Mouse (Mus musculus): Measurements from ENCODE around the gene Pdcd7. TPM values are rescaled to one million over a fixed set of nuclear protein-coding genes. Genes with fewer than 3 reads are reported as not detected.
A peak's percentile ranks its signal among the peaks of the same experiment; 100 is the strongest.

The Pdcd7 gene
- polyA plus RNA-seq, 1 experiment, result 31.1 TPM

GRCm38 (mm10) chr9:65360641-65361448 is 14.9 kb downstream of the Pdcd7 start, which contains the start of gene Ubap1l:
Gene Ubap1l, plus strand, starts transcription at chr9:65361041.
- Histone ChIP-seq H3K27ac (ENCODE audit: insufficient read depth, low read length) (no peak within 1 kb of the TSS), H3K4me3 (ENCODE audit: low read depth, low read length) (no peak within 1 kb of the TSS), H3K4me1 (ENCODE audit: control insufficient read depth, insufficient read depth, low read length) (no peaks in the 10 kb centered on the region), H3K9me3 (replicated peaks; ENCODE audit: control insufficient read depth, insufficient read depth, low read length, poor library complexity, severe bottlenecking) (no peaks in the 10 kb centered on the region), H3K9ac (ENCODE audit: low read depth, poor library complexity, severe bottlenecking) (no peak within 1 kb of the TSS), H3K36me3 (ENCODE audit: control insufficient read depth, insufficient read depth, low read length, poor library complexity, severe bottlenecking) (peaks cover 39% of the 10 kb centered on the region), H3K27me3 (ENCODE audit: control insufficient read depth, insufficient read depth, low read length, poor library complexity, severe bottlenecking) (no peaks in the 10 kb centered on the region)
- TF ChIP-seq POLR2A (IDR thresholded peaks at IDR 0.05; ENCODE audit: insufficient read depth, low read length) (no peak), EP300 (IDR thresholded peaks at IDR 0.05; ENCODE audit: insufficient read depth, low read depth, low read length) (no peak), CTCF (IDR thresholded peaks at IDR 0.05; ENCODE audit: low read depth, low read length) (no peak)

- no peaks in the 10 kb centered on the region for H3K27me3 ChIP-seq (ENCODE audit: control insufficient read depth, insufficient read depth, low read length, poor library complexity, severe bottlenecking)
- no peaks in the 10 kb centered on the region for H3K9me3 ChIP-seq (replicated peaks; ENCODE audit: control insufficient read depth, insufficient read depth, low read length, poor library complexity, severe bottlenecking)
- no peak overlapping the region for H3K27ac ChIP-seq (ENCODE audit: insufficient read depth, low read length)
- H3K4me3 ChIP-seq (ENCODE audit: low read depth, low read length), result no peak overlapping the region
- H3K36me3 ChIP-seq (ENCODE audit: control insufficient read depth, insufficient read depth, low read length, poor library complexity, severe bottlenecking), result peaks cover 21% of the 10 kb centered on the region
- no peaks in the 10 kb centered on the region for H3K4me1 ChIP-seq (ENCODE audit: control insufficient read depth, insufficient read depth, low read length)
- TF ChIP-seq POLR2A (IDR thresholded peaks at IDR 0.05; ENCODE audit: insufficient read depth, low read length) (no peak), CTCF (IDR thresholded peaks at IDR 0.05; ENCODE audit: low read depth, low read length) (no peak), EP300 (IDR thresholded peaks at IDR 0.05; ENCODE audit: insufficient read depth, low read depth, low read length) (no peak)
- H3K9ac ChIP-seq (ENCODE audit: low read depth, poor library complexity, severe bottlenecking), result no peak overlapping the region
Observed at GRCm38 (mm10) chr9:65363684-65364083, 17.8 kb downstream of the Pdcd7 start.

GRCm38 (mm10) chr9:65365721-65366120 is 19.8 kb downstream of the Pdcd7 start:
- H3K9ac ChIP-seq (ENCODE audit: low read depth, poor library complexity, severe bottlenecking), result no peak overlapping the region
- H3K4me3 ChIP-seq (ENCODE audit: low read depth, low read length), result no peak overlapping the region
- H3K4me1 ChIP-seq (ENCODE audit: control insufficient read depth, insufficient read depth, low read length), result no peaks in the 10 kb centered on the region
- no peaks in the 10 kb centered on the region for H3K9me3 ChIP-seq (replicated peaks; ENCODE audit: control insufficient read depth, insufficient read depth, low read length, poor library complexity, severe bottlenecking)
- H3K27ac ChIP-seq (ENCODE audit: insufficient read depth, low read length), result no peak overlapping the region
- no peaks in the 10 kb centered on the region for H3K27me3 ChIP-seq (ENCODE audit: control insufficient read depth, insufficient read depth, low read length, poor library complexity, severe bottlenecking)
- peaks cover 13% of the 10 kb centered on the region for H3K36me3 ChIP-seq (ENCODE audit: control insufficient read depth, insufficient read depth, low read length, poor library complexity, severe bottlenecking)
- TF ChIP-seq POLR2A (IDR thresholded peaks at IDR 0.05; ENCODE audit: insufficient read depth, low read length) (no peak), CTCF (IDR thresholded peaks at IDR 0.05; ENCODE audit: low read depth, low read length) (no peak), EP300 (IDR thresholded peaks at IDR 0.05; ENCODE audit: insufficient read depth, low read depth, low read length) (no peak)

GRCm38 (mm10) chr9:65371756-65372155 is 25.9 kb downstream of the Pdcd7 start:
- TF ChIP-seq CTCF (IDR thresholded peaks at IDR 0.05; ENCODE audit: low read depth, low read length) (no peak), POLR2A (IDR thresholded peaks at IDR 0.05; ENCODE audit: insufficient read depth, low read length) (no peak), EP300 (IDR thresholded peaks at IDR 0.05; ENCODE audit: insufficient read depth, low read depth, low read length) (no peak)
- Histone ChIP-seq H3K9me3 (replicated peaks; ENCODE audit: control insufficient read depth, insufficient read depth, low read length, poor library complexity, severe bottlenecking) (no peaks in the 10 kb centered on the region), H3K27me3 (ENCODE audit: control insufficient read depth, insufficient read depth, low read length, poor library complexity, severe bottlenecking) (no peaks in the 10 kb centered on the region), H3K4me3 (ENCODE audit: low read depth, low read length) (peak overlapping the region; percentile 50), H3K27ac (ENCODE audit: insufficient read depth, low read length) (no peak overlapping the region), H3K9ac (ENCODE audit: low read depth, poor library complexity, severe bottlenecking) (peak overlapping the region; percentile 62), H3K36me3 (ENCODE audit: control insufficient read depth, insufficient read depth, low read length, poor library complexity, severe bottlenecking) (no peaks in the 10 kb centered on the region), H3K4me1 (ENCODE audit: control insufficient read depth, insufficient read depth, low read length) (no peaks in the 10 kb centered on the region)

GRCm38 (mm10) chr9:65372449-65372848 is 26.5 kb downstream of the Pdcd7 start:
- no peaks in the 10 kb centered on the region for H3K27me3 ChIP-seq (ENCODE audit: control insufficient read depth, insufficient read depth, low read length, poor library complexity, severe bottlenecking)
- no peak overlapping the region for H3K27ac ChIP-seq (ENCODE audit: insufficient read depth, low read length)
- no peak overlapping the region for H3K4me3 ChIP-seq (ENCODE audit: low read depth, low read length)
- H3K4me1 ChIP-seq (ENCODE audit: control insufficient read depth, insufficient read depth, low read length), result no peaks in the 10 kb centered on the region
- no peaks in the 10 kb centered on the region for H3K36me3 ChIP-seq (ENCODE audit: control insufficient read depth, insufficient read depth, low read length, poor library complexity, severe bottlenecking)
- no peaks in the 10 kb centered on the region for H3K9me3 ChIP-seq (replicated peaks; ENCODE audit: control insufficient read depth, insufficient read depth, low read length, poor library complexity, severe bottlenecking)
- TF ChIP-seq CTCF (IDR thresholded peaks at IDR 0.05; ENCODE audit: low read depth, low read length) (peak; percentile 21), EP300 (IDR thresholded peaks at IDR 0.05; ENCODE audit: insufficient read depth, low read depth, low read length) (no peak), POLR2A (IDR thresholded peaks at IDR 0.05; ENCODE audit: insufficient read depth, low read length) (no peak)
- H3K9ac ChIP-seq (ENCODE audit: low read depth, poor library complexity, severe bottlenecking), result peak overlapping the region; percentile 62

GRCm38 (mm10) chr9:65374468-65375162 is 28.7 kb downstream of the Pdcd7 start:
- H3K27me3 ChIP-seq (ENCODE audit: control insufficient read depth, insufficient read depth, low read length, poor library complexity, severe bottlenecking), result no peaks in the 10 kb centered on the region
- H3K36me3 ChIP-seq (ENCODE audit: control insufficient read depth, insufficient read depth, low read length, poor library complexity, severe bottlenecking), result no peaks in the 10 kb centered on the region
- no peaks in the 10 kb centered on the region for H3K9me3 ChIP-seq (replicated peaks; ENCODE audit: control insufficient read depth, insufficient read depth, low read length, poor library complexity, severe bottlenecking)
- H3K4me1 ChIP-seq (ENCODE audit: control insufficient read depth, insufficient read depth, low read length), result no peaks in the 10 kb centered on the region
- H3K9ac ChIP-seq (ENCODE audit: low read depth, poor library complexity, severe bottlenecking), result no peak overlapping the region
- TF ChIP-seq POLR2A (IDR thresholded peaks at IDR 0.05; ENCODE audit: insufficient read depth, low read length) (no peak), EP300 (IDR thresholded peaks at IDR 0.05; ENCODE audit: insufficient read depth, low read depth, low read length) (no peak)
- H3K27ac ChIP-seq (ENCODE audit: insufficient read depth, low read length), result no peak overlapping the region
- H3K4me3 ChIP-seq (ENCODE audit: low read depth, low read length), result no peak overlapping the region

All from ES-Bruce4 (cell line).